Mouse (Mus musculus): ENCODE measurements around the gene Vopp1.

Vopp1 gene

GRCm38 (mm10) chr6:57784251-57784650 lies 40.7 kb downstream of the Vopp1 start:
- DNase-seq (ENCODE audit: low spot score in 2 of 2): no peak

DNA sequence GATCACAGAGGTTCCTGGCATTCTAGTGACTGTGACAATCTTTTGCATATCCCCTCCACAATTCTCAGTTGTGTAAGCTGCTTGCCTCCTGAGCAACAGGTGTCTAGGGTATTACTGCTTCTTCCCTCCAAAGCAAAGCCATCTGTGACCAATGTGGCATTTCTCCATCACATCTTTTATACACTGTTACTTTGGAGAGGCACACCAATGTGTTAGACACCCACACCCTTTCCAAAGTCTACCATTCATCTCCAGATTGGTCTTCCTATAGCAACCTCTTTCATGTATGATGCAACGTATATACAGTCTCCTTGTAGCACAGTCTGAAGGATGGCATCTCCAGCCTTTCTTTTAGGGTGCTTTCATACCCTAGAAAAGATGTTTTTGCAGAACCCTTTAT lies 42.3 kb downstream of the Vopp1 start:
- no peak for DNase-seq (ENCODE audit: low spot score in 2 of 2)

DNA sequence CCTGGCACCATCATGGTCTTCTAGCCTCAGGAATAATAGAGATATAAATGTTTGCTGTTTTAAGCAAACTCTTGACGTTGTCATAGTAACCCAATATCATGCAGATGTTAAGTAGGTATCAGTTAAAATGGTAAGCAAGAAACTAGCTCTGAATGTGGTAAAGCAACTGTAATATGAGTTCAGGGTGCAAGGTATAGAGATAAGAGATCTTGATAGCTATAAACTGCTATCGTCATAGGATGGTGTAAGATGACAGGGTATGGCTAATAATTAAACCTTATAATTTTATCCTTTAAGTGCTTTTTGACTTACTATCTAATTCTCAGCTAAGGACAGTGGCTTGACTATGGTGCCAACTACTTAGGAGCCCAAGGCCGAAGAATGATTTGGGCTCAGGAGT lies 44.6 kb downstream of the Vopp1 start:
- no peak for DNase-seq (ENCODE audit: low spot score in 2 of 2)

DNA sequence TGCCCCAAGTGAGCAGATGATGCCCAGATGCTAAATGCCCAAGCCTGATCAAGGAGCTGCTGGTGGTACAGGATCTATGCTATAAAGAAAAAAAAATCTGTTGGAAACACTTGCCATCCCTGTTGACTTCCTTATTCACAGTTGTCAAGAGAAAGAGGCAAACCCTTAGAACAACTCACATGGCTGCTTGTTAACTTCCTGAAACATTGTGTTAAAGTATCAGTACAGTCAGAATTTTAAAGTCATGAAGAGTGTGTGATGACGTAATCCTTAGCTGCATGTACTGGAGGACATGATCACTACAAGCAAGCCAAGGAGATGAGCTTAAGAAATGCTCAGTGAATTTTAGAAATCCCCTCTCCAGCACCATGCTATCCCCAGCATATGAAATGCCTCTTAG lies 51.2 kb downstream of the Vopp1 start:
- no peak for DNase-seq (ENCODE audit: low spot score in 2 of 2)

DNA sequence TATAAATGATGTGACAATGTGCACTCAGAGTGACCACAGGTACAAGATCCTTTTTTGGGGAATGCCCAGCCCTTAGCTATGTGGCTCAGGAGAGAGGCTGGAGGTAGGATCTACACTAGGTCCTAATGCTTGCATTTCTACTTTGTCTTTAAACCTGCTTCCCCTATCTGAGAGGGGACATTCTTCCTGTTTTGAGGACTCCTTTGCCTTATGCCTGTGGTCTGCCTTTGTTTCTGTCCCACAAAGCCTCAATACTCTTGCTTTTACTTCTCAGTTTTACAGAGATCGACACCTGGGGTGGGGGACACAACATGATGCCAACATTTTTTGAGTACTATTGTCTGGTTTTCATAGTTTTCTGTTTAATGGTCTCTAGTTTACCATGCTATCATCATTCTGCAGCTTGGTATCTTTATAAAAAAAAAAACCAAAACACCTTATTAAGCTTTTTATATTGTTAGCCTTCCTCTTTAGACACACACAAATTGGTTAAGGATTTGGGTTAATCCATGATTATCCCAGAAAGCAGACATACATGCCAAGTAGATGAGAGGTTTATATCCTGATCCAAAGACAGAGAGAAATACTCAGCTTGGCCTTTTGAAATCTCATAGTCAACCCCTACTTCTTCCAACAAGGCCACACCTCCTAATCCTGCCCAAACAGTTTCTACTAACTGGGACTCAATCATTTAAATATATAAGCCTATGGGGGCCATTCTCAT lies 54.3 kb downstream of the Vopp1 start:
- DNase-seq (ENCODE audit: low spot score in 2 of 2): no peak

GRCm38 (mm10) chr6:57768948-57769525 lies 55.9 kb downstream of the Vopp1 start:
- no peak for DNase-seq (ENCODE audit: low spot score in 2 of 2)

DNA sequence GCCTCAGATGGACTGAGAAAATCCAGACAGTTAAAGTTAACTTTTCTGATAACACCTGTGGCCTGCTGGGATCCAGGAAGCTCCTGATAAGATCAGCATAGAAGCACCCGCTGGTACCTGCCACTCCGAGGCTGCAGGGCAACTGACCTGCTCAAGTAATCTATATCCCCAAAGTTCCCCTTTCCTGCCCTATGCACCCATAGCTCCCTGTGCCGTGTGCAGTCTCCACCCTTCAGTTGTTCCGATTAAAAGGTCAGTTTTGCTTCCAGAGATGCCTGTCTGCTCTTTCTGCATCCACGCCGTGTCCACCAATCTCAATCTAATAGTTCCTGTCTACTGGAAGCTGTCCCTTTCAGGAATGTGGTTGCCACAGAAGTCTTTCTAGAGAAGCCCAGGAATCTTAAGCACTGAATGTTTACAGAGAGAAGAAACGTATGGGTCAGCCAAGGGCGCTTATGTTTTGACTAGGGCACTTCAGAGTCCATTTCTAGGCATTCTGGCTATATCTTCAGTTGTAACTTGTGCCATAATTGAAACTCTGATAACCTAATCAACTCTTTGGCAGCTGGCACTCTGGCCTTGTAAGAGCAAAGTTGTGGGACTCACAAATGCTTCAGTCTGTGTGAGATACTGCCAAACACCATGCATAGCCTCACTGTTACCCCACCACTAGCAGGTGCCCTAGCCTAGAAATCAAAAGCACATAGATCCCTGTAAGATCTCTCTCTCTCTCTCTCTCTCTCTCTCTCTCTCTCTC lies 57.7 kb downstream of the Vopp1 start:
- no peak for DNase-seq (ENCODE audit: low spot score in 2 of 2)

GRCm38 (mm10) chr6:57766287-57766686 lies 58.7 kb downstream of the Vopp1 start:
- DNase-seq (ENCODE audit: low spot score in 2 of 2): no peak

GRCm38 (mm10) chr6:57765095-57765878 lies 59.7 kb downstream of the Vopp1 start:
- DNase-seq (ENCODE audit: low spot score in 2 of 2): no peak

GRCm38 (mm10) chr6:57763054-57763453 lies 61.9 kb downstream of the Vopp1 start:
- DNase-seq (ENCODE audit: low spot score in 2 of 2): no peak

- DNase-seq (ENCODE audit: low spot score in 2 of 2): no peak
These were observed 70.8 kb downstream of the Vopp1 start for GRCm38 (mm10) chr6:57753962-57754759.

DNA sequence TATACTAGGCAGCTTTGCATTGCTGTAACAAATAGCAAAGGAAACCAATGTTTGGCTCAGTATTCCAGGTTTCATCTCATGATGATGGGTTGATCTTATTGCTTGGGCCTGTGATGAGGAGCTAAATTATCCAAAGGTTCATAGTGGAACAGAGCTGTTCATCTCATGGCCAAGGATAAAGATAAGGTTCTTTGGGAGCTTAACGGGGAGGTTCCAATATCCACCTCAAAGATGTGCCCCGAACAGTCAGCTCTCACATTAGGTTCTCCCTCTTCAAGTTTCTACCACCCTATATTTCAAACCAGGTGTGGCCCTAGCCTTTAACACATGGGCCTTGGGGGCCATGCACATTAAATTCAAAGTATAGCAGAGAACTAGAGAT lies 79.2 kb downstream of the Vopp1 start:
- no peak for DNase-seq (ENCODE audit: low spot score in 2 of 2)

DNA sequence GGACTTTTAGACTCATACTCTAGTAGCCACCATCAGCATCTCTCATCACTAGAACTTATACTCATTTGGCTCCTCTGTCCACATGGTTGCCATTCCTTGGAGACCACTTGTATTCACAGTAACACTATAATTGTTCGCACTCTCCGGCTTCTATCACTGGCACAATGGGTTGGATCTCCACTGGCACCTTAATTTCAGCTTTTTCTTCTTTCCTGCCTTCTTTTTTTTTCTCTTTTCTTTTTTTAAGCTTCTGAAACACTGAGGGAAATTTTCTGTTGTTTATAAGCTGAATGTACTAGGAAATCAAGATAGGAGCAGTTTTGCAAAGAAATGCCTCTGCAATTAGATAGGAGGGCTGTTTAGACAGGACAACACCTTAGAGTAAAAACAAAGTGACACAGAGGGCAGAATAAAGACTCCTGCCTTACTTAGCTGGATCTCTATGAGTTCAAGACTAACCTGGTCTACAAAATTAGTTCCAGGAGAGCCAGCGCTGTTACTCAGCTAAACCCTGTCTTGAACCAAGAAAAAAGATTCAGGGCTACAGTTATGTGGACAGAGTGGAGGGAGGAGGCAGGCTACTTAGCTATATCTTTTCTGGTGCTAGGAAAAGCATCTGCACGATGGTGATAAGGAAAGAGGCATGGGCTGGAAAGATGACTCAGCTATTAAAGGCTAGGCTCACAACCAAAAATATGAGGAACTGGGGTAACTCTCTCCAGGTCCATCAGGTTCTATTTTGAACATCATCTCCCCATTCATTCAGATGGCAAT lies 79.8 kb downstream of the Vopp1 start:
- DNase-seq (ENCODE audit: low spot score in 2 of 2): no peak

GRCm38 (mm10) chr6:57744123-57744522 lies 80.8 kb downstream of the Vopp1 start:
- no peak for DNase-seq (ENCODE audit: low spot score in 2 of 2)

DNA sequence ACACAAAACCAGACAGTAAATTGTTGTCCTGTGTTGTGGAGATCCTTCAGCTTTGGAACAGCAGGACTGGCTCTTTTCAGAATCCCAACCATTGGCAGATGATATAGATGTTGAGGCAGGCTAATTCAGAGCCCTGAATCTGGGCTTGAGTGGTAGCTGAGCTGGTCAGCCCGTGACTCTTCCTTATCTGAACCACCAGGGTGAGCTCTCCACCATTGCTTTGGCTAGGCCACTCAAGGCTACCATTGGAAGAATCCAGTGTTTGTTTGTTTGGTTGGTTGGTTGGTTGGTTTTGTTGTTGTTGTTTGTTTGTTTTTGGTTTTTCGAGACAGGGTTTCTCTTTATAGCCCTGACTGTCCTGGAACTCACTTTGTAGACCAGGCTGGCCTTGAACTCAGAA lies 81.6 kb downstream of the Vopp1 start:
- DNase-seq (ENCODE audit: low spot score in 2 of 2): no peak

- DNase-seq (ENCODE audit: low spot score in 2 of 2): no peak
These were observed 82.2 kb downstream of the Vopp1 start for GRCm38 (mm10) chr6:57742749-57743148.

DNA sequence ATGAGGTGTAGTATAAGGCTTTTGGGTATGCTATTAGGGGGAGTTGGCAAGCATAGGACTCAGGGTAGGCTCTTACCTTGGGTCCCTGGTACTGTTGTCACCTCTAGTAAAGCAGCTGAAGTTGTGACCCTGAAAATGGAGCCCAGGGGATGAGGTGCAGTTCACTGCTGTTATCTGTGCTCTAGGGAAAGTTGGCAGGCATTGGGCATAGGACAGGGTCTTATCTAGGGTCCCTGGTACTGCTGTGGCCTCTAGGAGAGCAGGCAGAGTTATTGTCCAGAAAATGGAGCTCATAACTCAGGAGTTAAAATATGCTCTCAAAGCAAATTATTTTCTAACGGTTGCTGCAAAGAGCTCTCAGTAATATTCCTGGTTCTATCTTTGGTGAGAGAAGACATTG lies 103.6 kb downstream of the Vopp1 start:
- DNase-seq (ENCODE audit: low spot score in 2 of 2): no peak

DNA sequence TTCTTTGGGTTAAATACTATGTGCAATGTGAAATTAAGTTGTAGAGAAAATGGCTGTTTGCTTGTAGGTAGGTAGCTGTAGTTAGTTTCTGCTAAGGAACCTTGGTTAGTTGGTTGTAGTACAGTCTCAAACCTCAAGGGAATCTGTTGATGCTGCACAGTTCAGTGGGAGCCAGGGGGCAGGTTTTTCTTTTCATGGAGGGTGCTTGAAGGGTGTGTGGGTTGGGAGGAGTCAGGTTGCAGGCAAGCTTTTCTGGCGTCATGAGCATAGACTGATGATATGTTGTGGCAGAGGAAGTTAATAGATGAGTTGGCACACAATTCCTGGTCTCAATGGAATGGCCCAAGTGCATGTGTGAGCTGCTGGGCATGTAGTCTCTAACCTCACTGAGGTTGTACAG lies 113.2 kb downstream of the Vopp1 start:
- DNase-seq (ENCODE audit: low spot score in 2 of 2): no peak

GRCm38 (mm10) chr6:57706721-57707120 lies 118.2 kb downstream of the Vopp1 start:
- DNase-seq (ENCODE audit: low spot score in 2 of 2): no peak

- no peak for DNase-seq (ENCODE audit: low spot score in 2 of 2)
These were observed 121.3 kb downstream of the Vopp1 start for GRCm38 (mm10) chr6:57703703-57704102.
